Mouse (Mus musculus): ENCODE results near the gene Ugt1a7c.

Ugt1a7c gene

GRCm38 (mm10) chr1:88262255-88262654, 167.4 kb downstream of the Ugt1a7c start:
- no peak for DNase-seq (ENCODE audit: low spot score)

GRCm38 (mm10) chr1:88262961-88263360, 168.1 kb downstream of the Ugt1a7c start:
- DNase-seq (ENCODE audit: low spot score) = no peak

GRCm38 (mm10) chr1:88263778-88264177, 168.9 kb downstream of the Ugt1a7c start:
- DNase-seq (ENCODE audit: low spot score) = no peak

- no peak for DNase-seq (ENCODE audit: low spot score)
Observed at GRCm38 (mm10) chr1:88264237-88264868, 169.5 kb downstream of the Ugt1a7c start.

- DNase-seq (ENCODE audit: low spot score) = no peak
Observed at GRCm38 (mm10) chr1:88264869-88265240, 170.0 kb downstream of the Ugt1a7c start.

- DNase-seq (ENCODE audit: low spot score) = no peak
Observed at GRCm38 (mm10) chr1:88266123-88266522, 171.3 kb downstream of the Ugt1a7c start.

- DNase-seq (ENCODE audit: low spot score) = no peak
Observed at GRCm38 (mm10) chr1:88267489-88267888, 172.6 kb downstream of the Ugt1a7c start.

GRCm38 (mm10) chr1:88268070-88268469, 173.2 kb downstream of the Ugt1a7c start:
- no peak for DNase-seq (ENCODE audit: low spot score)

Measured in spleen, adult 12 weeks (tissue).